Mouse (Mus musculus) cortical plate, adult 2 months (tissue): ENCODE data around the gene Rnase10.

Experiments used
- CTCF ChIP-seq: fragments of 200-500 bp; IDR thresholded peaks from 2 replicates; pipeline ENCODE4 v1.5.1; 2011; ENCODE audit warnings: mild to moderate bottlenecking, control low read depth, low read length; ENCODE audit not compliant: insufficient read depth; ENCODE audit errors: extremely low read depth
- POLR2A ChIP-seq: fragments of 200-500 bp; IDR thresholded peaks from 2 replicates; pipeline ENCODE4 v1.6.1; 2011; ENCODE audit warnings: mild to moderate bottlenecking, low read length, control low read depth; ENCODE audit not compliant: insufficient read depth; ENCODE audit errors: extremely low read depth

DNA sequence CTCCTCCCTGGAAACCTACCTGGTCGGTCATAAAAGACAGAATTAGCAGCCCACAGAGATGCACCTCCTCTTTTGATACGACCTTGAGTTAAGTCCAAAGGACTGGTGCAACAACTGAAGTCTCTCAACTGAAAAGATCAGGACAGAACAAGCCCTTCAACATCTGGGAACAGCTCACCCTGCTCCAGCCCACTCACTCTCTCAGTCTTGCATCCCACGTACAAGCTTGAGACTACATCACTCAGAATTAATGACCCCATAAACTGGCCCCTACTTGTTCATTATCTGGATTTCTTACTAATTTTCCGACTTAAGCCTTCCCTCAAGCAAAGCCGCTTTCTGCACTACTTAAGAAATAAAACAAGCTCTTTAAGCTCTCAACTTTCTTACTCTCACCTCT is 45.6 kb downstream of the Rnase10 start:
- TF ChIP-seq CTCF (no peak), POLR2A (no peak)
